Mouse (Mus musculus) heart, adult 10 weeks (tissue): Measurements from ENCODE around the gene Gm20737. TPM values are rescaled to one million over a fixed set of nuclear protein-coding genes. Genes with fewer than 3 reads are reported as not detected.

Source experiments
- polyA plus RNA-seq: library from polyadenylated mRNA; stranded (reverse); fragments of 350-450 nt; fragmentation: Illumina TruSeq; extraction: RNeasy Lipid Tissue Mini Kit (QIAGEN cat#74804); gene quantifications from one replicate; pipeline ENCODE4 v1.2.3, GENCODE M21; 2014; ENCODE audit warnings: low read depth, low replicate concordance

The Gm20737 gene
- not detected for polyA plus RNA-seq

GRCm38 (mm10) chrY:10535942-10536341 is at the start of gene Gm20737:
Gene Gm20737 (minus strand): TSS chrY:10536042.

GRCm38 (mm10) chrY:10553153-10553552 is 17.3 kb upstream of the Gm20737 start, which contains the start of gene Gm21775:
Gene Gm21775 (plus strand): TSS chrY:10553453.

Other genes starting within 250 kb of the Gm20737 start
- not detected for gene Gm20834, start 211.5 kb downstream of the Gm20737 start, polyA plus RNA-seq
- not detected for gene Gm28510, start 123.3 kb downstream of the Gm20737 start, polyA plus RNA-seq
- not detected for gene Gm21775, start 17.4 kb upstream of the Gm20737 start, polyA plus RNA-seq
- gene Gm21900, start 80.3 kb upstream of the Gm20737 start, polyA plus RNA-seq, result not detected
- gene Gm20777, start 216.4 kb upstream of the Gm20737 start, polyA plus RNA-seq, result not detected